Mouse (Mus musculus) neural tube, embryonic 11.5 days (tissue): ENCODE measurements at regions not wholly inside any gene's neighbourhood (a gene's known extent, or its start where the extent isn't known, plus 50 kb on each side); places are given as distances from the start of the nearest gene placed in this dataset.
"Not testable (repeated sequence)": the region's sequence is repeated elsewhere in the genome, so short reads cannot be mapped to it uniquely, and the experiment has no call there.

Experiments used
- ATAC-seq: fragments of 200-750 bp; cut with Nextera tagmentation; 2 replicates; pipeline ENCODE4 v1.8.0; 2017; ENCODE audit warnings: moderate number of reproducible peaks, mild to moderate bottlenecking, moderate TSS enrichment, moderate library complexity; ENCODE audit not compliant: insufficient read depth, low FRiP score, low TSS enrichment
- DNase-seq: peaks from one replicate; pipeline ENCODE4 v3.0.0-alpha.2; 2015; ENCODE audit warnings: low spot score
- H3K27ac ChIP-seq: fragments of 300-500 bp; sonication (generic); 2 replicates; pipeline ENCODE4 v1.5.1; 2014; ENCODE audit warnings: low read depth, mild to moderate bottlenecking, low read length
- H3K27me3 ChIP-seq: fragments of 300-500 bp; sonication (generic); 2 replicates; pipeline ENCODE4 v1.6.1; 2014; ENCODE audit warnings: mild to moderate bottlenecking, low read length, mixed read lengths; ENCODE audit not compliant: control insufficient read depth, insufficient read depth
- H3K36me3 ChIP-seq: fragments of 300-500 bp; sonication (generic); 2 replicates; pipeline ENCODE4 v1.6.1; 2014; ENCODE audit warnings: mild to moderate bottlenecking, low read length, moderate library complexity, mixed read lengths; ENCODE audit not compliant: control insufficient read depth, insufficient read depth
- H3K4me1 ChIP-seq: fragments of 300-500 bp; sonication (generic); 2 replicates; pipeline ENCODE4 v1.6.1; 2014; ENCODE audit warnings: low read length, mixed read lengths; ENCODE audit not compliant: control insufficient read depth, insufficient read depth
- H3K4me2 ChIP-seq: fragments of 300-500 bp; sonication (generic); 2 replicates; pipeline ENCODE4 v1.6.1; 2014; ENCODE audit warnings: low read depth, mild to moderate bottlenecking, moderate library complexity
- H3K4me3 ChIP-seq: fragments of 300-500 bp; sonication (generic); 2 replicates; pipeline ENCODE4 v1.5.1; 2014; ENCODE audit warnings: low read depth, low read length
- H3K9ac ChIP-seq: fragments of 300-500 bp; sonication (generic); 2 replicates; pipeline ENCODE4 v1.6.1; 2014; ENCODE audit warnings: mild to moderate bottlenecking, low read length
- H3K9me3 ChIP-seq: fragments of 300-500 bp; sonication (generic); 2 replicates; pipeline ENCODE4 v1.6.1; 2016; ENCODE audit warnings: low read length; ENCODE audit not compliant: control insufficient read depth
- WGBS: fragments of 180-500 bp; shearing (Covaris S2); extraction: QIAGEN DNeasy Blood & Tissue Kit; methylation state at CpG from one replicate; pipeline ENCODE4 v1.1.7; 2014; 5-methylcytosine and 5-hydroxymethylcytosine counted together

DNA sequence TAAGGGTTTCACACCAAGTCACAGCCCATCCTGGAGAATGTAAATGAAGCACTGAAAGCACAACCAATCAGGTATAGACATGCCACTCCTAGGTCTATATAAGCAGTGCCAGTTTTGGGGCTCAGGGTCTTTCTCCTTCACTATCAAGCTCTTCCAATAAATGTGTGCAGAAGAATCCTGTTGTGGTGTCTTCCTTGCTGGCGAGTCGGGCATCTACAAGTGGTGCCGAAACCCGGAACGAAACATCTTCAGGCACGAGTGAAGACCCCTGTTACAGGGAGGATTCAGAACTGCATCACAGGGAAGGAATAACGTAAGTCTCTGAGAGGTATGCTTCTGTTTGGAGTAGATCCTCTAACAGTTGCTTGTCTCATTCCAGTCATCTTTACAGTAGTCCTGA, 299.9 kb upstream of the Rgma start:
- ATAC-seq = not testable (repeated sequence)

GRCm38 (mm10) chr7:73087496-73088185, 287.7 kb upstream of the Rgma start:
- no peaks in the 10 kb centered on the region for H3K36me3 ChIP-seq
- no peak overlapping the region for H3K4me3 ChIP-seq
- H3K9ac ChIP-seq = no peak overlapping the region
- H3K9me3 ChIP-seq = no peaks in the 10 kb centered on the region
- no peaks in the 10 kb centered on the region for H3K27me3 ChIP-seq
- no peak overlapping the region for H3K27ac ChIP-seq
- no peak for ATAC-seq
- WGBS = 88% methylated on average over 10 of the region's 10 CpGs
- no peak for DNase-seq
- no peak overlapping the region for H3K4me2 ChIP-seq
- H3K4me1 ChIP-seq = no peaks in the 10 kb centered on the region

More for the DNA sequence above, 299.9 kb upstream of the Rgma start:
- H3K27ac ChIP-seq, DNase-seq, H3K4me3 ChIP-seq, H3K4me2 ChIP-seq, H3K36me3 ChIP-seq, H3K9ac ChIP-seq, H3K4me1 ChIP-seq, H3K9me3 ChIP-seq, H3K27me3 ChIP-seq: not testable (repeated sequence)
- WGBS = 95% methylated on average over 7 of the region's 7 CpGs

GRCm38 (mm10) chr7:73088321-73088720, 287.0 kb upstream of the Rgma start:
- no peaks in the 10 kb centered on the region for H3K27me3 ChIP-seq
- no peaks in the 10 kb centered on the region for H3K9me3 ChIP-seq
- no peak overlapping the region for H3K4me3 ChIP-seq
- H3K9ac ChIP-seq = no peak overlapping the region
- no peaks in the 10 kb centered on the region for H3K4me1 ChIP-seq
- no peak for DNase-seq
- H3K27ac ChIP-seq = no peak overlapping the region
- H3K36me3 ChIP-seq = no peaks in the 10 kb centered on the region
- ATAC-seq = no peak
- WGBS = 89% methylated on average over 8 of the region's 8 CpGs
- no peak overlapping the region for H3K4me2 ChIP-seq

DNA sequence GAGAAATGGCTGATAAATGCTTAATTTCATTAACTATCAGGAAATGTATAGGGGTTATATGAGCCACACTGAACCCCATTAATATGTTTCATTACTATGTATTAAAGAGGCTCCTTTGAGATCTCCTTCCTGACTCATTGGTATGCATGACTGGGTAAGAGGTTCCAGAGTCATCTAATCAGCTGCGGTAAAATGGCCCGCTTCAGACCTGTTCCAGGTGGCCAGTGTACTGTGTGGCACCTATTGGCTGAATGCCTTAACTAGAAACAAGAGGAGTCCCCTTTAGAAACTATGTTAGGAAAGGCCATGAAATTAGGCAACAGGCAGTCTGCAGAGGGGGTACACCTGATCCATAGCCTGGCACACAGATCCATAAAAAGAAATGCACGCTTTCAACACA, 283.6 kb upstream of the Rgma start:
- Histone ChIP-seq H3K27me3 (no peaks in the 10 kb centered on the region), H3K9ac (no peak overlapping the region), H3K4me2 (no peak overlapping the region), H3K4me3 (no peak overlapping the region), H3K27ac (no peak overlapping the region), H3K4me1 (no peaks in the 10 kb centered on the region), H3K9me3 (no peaks in the 10 kb centered on the region), H3K36me3 (no peaks in the 10 kb centered on the region)
- ATAC-seq (no peak), DNase-seq (no peak)
- 88% methylated on average over 3 of the region's 3 CpGs for WGBS

- DNase-seq = no peak
Observed at GRCm38 (mm10) chr7:73094059-73094458, 281.2 kb upstream of the Rgma start.

GRCm38 (mm10) chr7:73118871-73119270, 256.4 kb upstream of the Rgma start:
- Histone ChIP-seq H3K27ac (no peak overlapping the region), H3K4me1 (no peaks in the 10 kb centered on the region), H3K4me3 (no peak overlapping the region), H3K36me3 (no peaks in the 10 kb centered on the region), H3K4me2 (no peak overlapping the region), H3K27me3 (no peaks in the 10 kb centered on the region), H3K9me3 (no peaks in the 10 kb centered on the region), H3K9ac (no peak overlapping the region)
- ATAC-seq (no peak), DNase-seq (no peak)
- WGBS = 62% methylated on average over 8 of the region's 8 CpGs

More at GRCm38 (mm10) chr7:73094059-73094458, 281.2 kb upstream of the Rgma start:
- no peak overlapping the region for H3K27ac ChIP-seq
- H3K4me3 ChIP-seq = no peak overlapping the region
- H3K36me3 ChIP-seq = no peaks in the 10 kb centered on the region
- no peaks in the 10 kb centered on the region for H3K27me3 ChIP-seq
- no peaks in the 10 kb centered on the region for H3K9me3 ChIP-seq
- no peaks in the 10 kb centered on the region for H3K4me1 ChIP-seq
- H3K9ac ChIP-seq = no peak overlapping the region
- ATAC-seq = no peak
- no peak overlapping the region for H3K4me2 ChIP-seq
- WGBS = 66% methylated on average over 3 of the region's 3 CpGs

GRCm38 (mm10) chr7:73120276-73120675, 255.0 kb upstream of the Rgma start:
- DNase-seq = no peak
- 69% methylated on average over 9 of the region's 9 CpGs for WGBS
- no peak for ATAC-seq
- H3K9ac ChIP-seq = no peak overlapping the region
- H3K4me3 ChIP-seq = no peak overlapping the region
- no peak overlapping the region for H3K4me2 ChIP-seq
- no peaks in the 10 kb centered on the region for H3K27me3 ChIP-seq
- H3K4me1 ChIP-seq = no peaks in the 10 kb centered on the region
- no peaks in the 10 kb centered on the region for H3K36me3 ChIP-seq
- no peaks in the 10 kb centered on the region for H3K9me3 ChIP-seq
- H3K27ac ChIP-seq = no peak overlapping the region

DNA sequence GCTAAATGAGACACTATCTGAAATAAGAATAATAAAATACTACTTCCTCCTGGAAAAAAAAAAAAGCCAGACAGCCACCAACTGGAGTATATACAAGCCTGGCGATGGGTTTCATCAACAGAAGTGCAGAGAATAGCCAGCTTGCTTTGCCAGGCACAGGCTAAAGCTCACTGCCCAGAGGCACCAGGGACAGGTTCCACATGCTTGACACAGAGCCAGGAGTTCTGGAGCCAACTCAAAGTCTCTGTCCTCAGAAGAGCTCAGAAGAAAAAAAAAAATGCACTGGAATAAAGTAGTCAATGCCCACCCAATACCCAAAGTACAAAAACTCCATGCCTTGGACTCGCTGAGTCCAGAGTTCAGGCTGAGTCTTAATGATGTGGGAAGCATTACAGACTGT, 250.3 kb upstream of the Rgma start:
- WGBS = 78% methylated on average over 2 of the region's 2 CpGs
- no peak overlapping the region for H3K27ac ChIP-seq
- no peaks in the 10 kb centered on the region for H3K27me3 ChIP-seq

DNA sequence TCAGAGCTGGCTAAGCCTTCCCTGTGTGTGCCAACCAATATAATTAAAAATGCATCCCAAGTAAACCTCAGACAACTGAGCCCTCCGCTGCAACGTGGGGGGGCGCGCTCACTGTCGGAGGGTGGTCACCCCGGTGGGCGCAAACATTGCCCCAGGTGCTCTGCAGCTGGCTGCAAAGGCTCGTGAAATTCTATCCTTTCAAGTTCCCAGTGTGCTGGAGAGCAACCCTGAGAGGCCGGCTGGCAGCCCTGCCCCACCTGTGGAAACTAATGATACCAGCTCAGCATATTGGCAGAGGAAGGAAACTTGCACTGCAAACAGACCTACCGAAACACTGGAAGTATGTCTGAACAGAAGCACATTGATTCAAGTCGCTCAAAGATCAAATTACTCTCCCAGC, 249.4 kb upstream of the Rgma start:
- Histone ChIP-seq H3K4me2 (no peak overlapping the region), H3K4me3 (no peak overlapping the region), H3K4me1 (no peaks in the 10 kb centered on the region), H3K27me3 (no peaks in the 10 kb centered on the region), H3K9me3 (no peaks in the 10 kb centered on the region), H3K9ac (no peak overlapping the region), H3K27ac (no peak overlapping the region), H3K36me3 (no peaks in the 10 kb centered on the region)
- 17% methylated on average over 11 of the region's 11 CpGs for WGBS
- DNase-seq (no peak), ATAC-seq (no peak)

More for the DNA sequence above, 250.3 kb upstream of the Rgma start:
- H3K9ac ChIP-seq = no peak overlapping the region
- H3K9me3 ChIP-seq = no peaks in the 10 kb centered on the region
- ATAC-seq = no peak
- no peak for DNase-seq
- no peaks in the 10 kb centered on the region for H3K4me1 ChIP-seq
- no peak overlapping the region for H3K4me2 ChIP-seq
- H3K4me3 ChIP-seq = no peak overlapping the region
- H3K36me3 ChIP-seq = no peaks in the 10 kb centered on the region
